Mouse (Mus musculus): ENCODE measurements at regions not wholly inside any gene's neighbourhood (a gene's known extent, or its start where the extent isn't known, plus 50 kb on each side); places are given as distances from the start of the nearest gene placed in this dataset.

DNA sequence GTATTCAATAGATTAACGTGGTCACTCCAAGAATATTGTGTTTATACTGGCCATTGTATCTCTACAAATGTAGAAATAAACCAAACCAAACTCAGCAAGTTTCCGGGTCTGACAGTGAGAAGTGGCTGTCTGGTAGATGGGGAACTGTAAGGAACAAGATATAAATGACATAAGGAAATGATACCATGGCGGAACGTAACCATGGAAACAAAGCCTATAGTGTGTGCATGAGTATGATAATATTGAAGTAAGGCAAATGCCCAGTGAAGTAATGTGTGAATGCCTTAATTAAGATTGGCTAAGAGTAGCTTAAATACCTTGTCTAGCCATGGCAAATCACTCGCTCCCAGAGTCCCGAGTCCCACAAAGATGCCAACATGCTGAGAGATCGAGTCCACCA lies 342.6 kb upstream of the Ercc4 start:
- no peak for TF ChIP-seq CTCF (IDR thresholded peaks at IDR 0.05; ENCODE audit: low read depth, low read length)
- no peak for TF ChIP-seq GATA1 (IDR thresholded peaks at IDR 0.05; ENCODE audit: borderline replicate concordance, low read length)
- TF ChIP-seq POLR2AphosphoS5 (IDR thresholded peaks at IDR 0.05; ENCODE audit: insufficient replicate concordance, low read depth, low read length) = no peak
- no peak for TF ChIP-seq TAL1 (conservative IDR thresholded peaks at IDR 0.05; ENCODE audit: low read depth, low read length)
